Mouse (Mus musculus): ENCODE data around the gene Tex19.1. TPM values are rescaled to one million over a fixed set of nuclear protein-coding genes. Genes with fewer than 3 reads are reported as not detected.

The Tex19.1 gene
- total and polyA plus RNA-seq, 3 experiments = not detected

GRCm38 (mm10) chr11:121154203-121154602, 8.3 kb downstream of the Tex19.1 start:
- peaks cover 5% of the 10 kb centered on the region for H3K27me3 ChIP-seq (ENCODE audit: insufficient read depth, low read length)
- TF ChIP-seq GATA1 (IDR thresholded peaks at IDR 0.05; ENCODE audit: borderline replicate concordance, low read length) (no peak), POLR2AphosphoS5 (IDR thresholded peaks at IDR 0.05; ENCODE audit: insufficient replicate concordance, low read depth, low read length) (no peak), GATA2 (IDR thresholded peaks at IDR 0.05; ENCODE audit: borderline replicate concordance, low read depth, low read length) (no peak), CTCF (IDR thresholded peaks at IDR 0.05; ENCODE audit: low read depth, low read length) (no peak), TAL1 (conservative IDR thresholded peaks at IDR 0.05; ENCODE audit: low read depth, low read length) (no peak)
- ATAC-seq (ENCODE audit: extremely low read depth, insufficient number of reproducible peaks, low FRiP score, poor library complexity, severe bottlenecking) (no peak), DNase-seq (ENCODE audit: low spot score) (no peak)
- H3K36me3 ChIP-seq (replicated peaks) = no peaks in the 10 kb centered on the region
- H3K4me1 ChIP-seq (ENCODE audit: insufficient read depth, low read depth, low read length) = no peaks in the 10 kb centered on the region
- H3K9me3 ChIP-seq (replicated peaks) = no peaks in the 10 kb centered on the region
- no peak overlapping the region for H3K4me3 ChIP-seq (ENCODE audit: low read depth, low read length)

GRCm38 (mm10) chr11:121156411-121156891, 10.5 kb downstream of the Tex19.1 start:
- DNase-seq (ENCODE audit: low spot score) (no peak), ATAC-seq (ENCODE audit: extremely low read depth, insufficient number of reproducible peaks, low FRiP score, poor library complexity, severe bottlenecking) (no peak)
- TF ChIP-seq CTCF (IDR thresholded peaks at IDR 0.05; ENCODE audit: low read depth, low read length) (no peak), POLR2AphosphoS5 (IDR thresholded peaks at IDR 0.05; ENCODE audit: insufficient replicate concordance, low read depth, low read length) (no peak), GATA1 (IDR thresholded peaks at IDR 0.05; ENCODE audit: borderline replicate concordance, low read length) (no peak), GATA2 (IDR thresholded peaks at IDR 0.05; ENCODE audit: borderline replicate concordance, low read depth, low read length) (no peak), TAL1 (conservative IDR thresholded peaks at IDR 0.05; ENCODE audit: low read depth, low read length) (no peak)
- Histone ChIP-seq H3K9me3 (replicated peaks) (no peaks in the 10 kb centered on the region), H3K27me3 (ENCODE audit: insufficient read depth, low read length) (peaks cover 18% of the 10 kb centered on the region), H3K4me1 (ENCODE audit: insufficient read depth, low read depth, low read length) (0 out of 2 replicates have a peak, but pooled peaks cover 4% of the 10 kb centered on the region), H3K36me3 (replicated peaks) (no peaks in the 10 kb centered on the region), H3K4me3 (ENCODE audit: low read depth, low read length) (no peak overlapping the region)

GRCm38 (mm10) chr11:121159971-121160370, 14.0 kb downstream of the Tex19.1 start, which contains the start of gene Uts2r:
TSS of gene Uts2r (plus strand) at chr11:121160271.
- DNase-seq (ENCODE audit: low spot score) = no peak
- Histone ChIP-seq H3K4me3 (ENCODE audit: low read depth, low read length) (no peak within 1 kb of the TSS), H3K36me3 (replicated peaks) (no peaks in the 10 kb centered on the region), H3K4me1 (ENCODE audit: insufficient read depth, low read depth, low read length) (0 out of 2 replicates have a peak, but pooled peaks cover 4% of the 10 kb centered on the region), H3K27me3 (ENCODE audit: insufficient read depth, low read length) (peaks cover 35% of the 10 kb centered on the region), H3K9me3 (replicated peaks) (no peaks in the 10 kb centered on the region)
- TF ChIP-seq TAL1 (conservative IDR thresholded peaks at IDR 0.05; ENCODE audit: low read depth, low read length) (no peak), POLR2AphosphoS5 (IDR thresholded peaks at IDR 0.05; ENCODE audit: insufficient replicate concordance, low read depth, low read length) (no peak), GATA1 (IDR thresholded peaks at IDR 0.05; ENCODE audit: borderline replicate concordance, low read length) (no peak), GATA2 (IDR thresholded peaks at IDR 0.05; ENCODE audit: borderline replicate concordance, low read depth, low read length) (no peak), CTCF (IDR thresholded peaks at IDR 0.05; ENCODE audit: low read depth, low read length) (no peak)
- ATAC-seq (ENCODE audit: extremely low read depth, insufficient number of reproducible peaks, low FRiP score, poor library complexity, severe bottlenecking) = no peak

DNA sequence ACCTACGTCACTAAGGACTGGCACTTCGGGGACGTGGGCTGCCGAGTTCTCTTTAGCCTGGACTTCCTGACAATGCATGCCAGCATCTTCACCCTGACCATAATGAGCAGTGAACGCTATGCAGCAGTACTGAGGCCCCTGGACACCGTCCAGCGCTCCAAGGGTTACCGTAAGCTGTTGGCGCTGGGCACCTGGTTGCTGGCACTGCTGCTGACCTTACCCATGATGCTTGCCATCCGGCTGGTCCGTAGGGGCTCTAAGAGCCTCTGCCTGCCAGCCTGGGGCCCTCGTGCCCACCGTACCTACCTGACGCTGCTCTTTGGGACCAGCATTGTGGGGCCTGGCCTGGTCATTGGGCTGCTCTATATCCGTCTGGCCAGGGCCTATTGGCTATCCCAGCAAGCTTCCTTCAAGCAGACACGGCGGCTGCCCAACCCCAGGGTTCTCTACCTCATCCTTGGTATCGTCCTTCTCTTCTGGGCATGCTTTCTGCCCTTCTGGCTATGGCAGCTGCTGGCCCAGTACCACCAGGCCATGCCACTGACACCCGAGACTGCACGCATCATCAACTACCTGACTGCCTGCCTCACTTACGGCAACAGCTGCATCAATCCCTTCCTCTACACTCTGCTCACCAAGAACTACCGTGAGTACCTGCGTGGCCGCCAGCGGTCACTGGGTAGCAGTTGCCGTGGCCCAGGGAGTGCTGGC, 14.8 kb downstream of the Tex19.1 start:
- ATAC-seq (ENCODE audit: extremely low read depth, insufficient number of reproducible peaks, low FRiP score, poor library complexity, severe bottlenecking) (no peak), DNase-seq (ENCODE audit: low spot score) (no peak)
- no peaks in the 10 kb centered on the region for H3K36me3 ChIP-seq (replicated peaks)
- TF ChIP-seq GATA2 (IDR thresholded peaks at IDR 0.05; ENCODE audit: borderline replicate concordance, low read depth, low read length) = no peak
- TF ChIP-seq GATA1 (IDR thresholded peaks at IDR 0.05; ENCODE audit: borderline replicate concordance, low read length) = no peak
- no peak for TF ChIP-seq TAL1 (conservative IDR thresholded peaks at IDR 0.05; ENCODE audit: low read depth, low read length)
- TF ChIP-seq POLR2AphosphoS5 (IDR thresholded peaks at IDR 0.05; ENCODE audit: insufficient replicate concordance, low read depth, low read length) = no peak
- no peak for TF ChIP-seq CTCF (IDR thresholded peaks at IDR 0.05; ENCODE audit: low read depth, low read length)
- 0 out of 2 replicates have a peak, but pooled peaks cover 4% of the 10 kb centered on the region for H3K4me1 ChIP-seq (ENCODE audit: insufficient read depth, low read depth, low read length)
- peaks cover 40% of the 10 kb centered on the region for H3K27me3 ChIP-seq (ENCODE audit: insufficient read depth, low read length)
- no peak overlapping the region for H3K4me3 ChIP-seq (ENCODE audit: low read depth, low read length)
- H3K9me3 ChIP-seq (replicated peaks) = no peaks in the 10 kb centered on the region

DNA sequence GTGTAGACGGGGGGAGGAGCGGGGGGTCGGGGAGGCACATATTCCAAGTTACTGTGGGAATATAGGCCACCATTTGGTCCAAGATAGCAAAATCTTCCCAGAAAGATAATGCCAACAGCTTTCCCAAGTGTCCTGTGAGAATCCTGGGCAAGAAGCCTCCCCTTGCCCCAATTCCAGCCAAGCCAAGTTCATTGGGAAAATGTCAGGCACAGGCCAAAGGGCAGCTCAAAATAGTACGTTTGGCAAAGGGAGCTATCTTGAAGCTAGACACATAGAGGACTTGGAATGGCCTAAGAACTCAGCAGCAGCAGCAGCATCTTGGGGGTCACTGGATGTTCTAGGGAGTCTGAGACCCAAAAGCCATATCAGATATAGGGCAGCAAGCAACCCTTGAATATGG, 17.8 kb downstream of the Tex19.1 start:
- no peaks in the 10 kb centered on the region for H3K9me3 ChIP-seq (replicated peaks)
- H3K4me1 ChIP-seq (ENCODE audit: insufficient read depth, low read depth, low read length) = 0 out of 2 replicates have a peak, but pooled peaks cover 4% of the 10 kb centered on the region
- H3K36me3 ChIP-seq (replicated peaks) = no peaks in the 10 kb centered on the region
- no peak overlapping the region for H3K4me3 ChIP-seq (ENCODE audit: low read depth, low read length)
- no peak for ATAC-seq (ENCODE audit: extremely low read depth, insufficient number of reproducible peaks, low FRiP score, poor library complexity, severe bottlenecking)
- peaks cover 60% of the 10 kb centered on the region for H3K27me3 ChIP-seq (ENCODE audit: insufficient read depth, low read length)
- DNase-seq (ENCODE audit: low spot score) = no peak
- TF ChIP-seq CTCF (IDR thresholded peaks at IDR 0.05; ENCODE audit: low read depth, low read length) (no peak), POLR2AphosphoS5 (IDR thresholded peaks at IDR 0.05; ENCODE audit: insufficient replicate concordance, low read depth, low read length) (no peak), GATA1 (IDR thresholded peaks at IDR 0.05; ENCODE audit: borderline replicate concordance, low read length) (no peak), GATA2 (IDR thresholded peaks at IDR 0.05; ENCODE audit: borderline replicate concordance, low read depth, low read length) (no peak), TAL1 (conservative IDR thresholded peaks at IDR 0.05; ENCODE audit: low read depth, low read length) (no peak)

- ATAC-seq (ENCODE audit: extremely low read depth, insufficient number of reproducible peaks, low FRiP score, poor library complexity, severe bottlenecking) (no peak), DNase-seq (ENCODE audit: low spot score) (no peak)
- no peak overlapping the region for H3K4me3 ChIP-seq (ENCODE audit: low read depth, low read length)
- TF ChIP-seq GATA2 (IDR thresholded peaks at IDR 0.05; ENCODE audit: borderline replicate concordance, low read depth, low read length) (no peak), GATA1 (IDR thresholded peaks at IDR 0.05; ENCODE audit: borderline replicate concordance, low read length) (no peak), TAL1 (conservative IDR thresholded peaks at IDR 0.05; ENCODE audit: low read depth, low read length) (no peak), CTCF (IDR thresholded peaks at IDR 0.05; ENCODE audit: low read depth, low read length) (no peak), POLR2AphosphoS5 (IDR thresholded peaks at IDR 0.05; ENCODE audit: insufficient replicate concordance, low read depth, low read length) (no peak)
- H3K27me3 ChIP-seq (ENCODE audit: insufficient read depth, low read length) = peaks cover 28% of the 10 kb centered on the region
- no peaks in the 10 kb centered on the region for H3K36me3 ChIP-seq (replicated peaks)
- H3K9me3 ChIP-seq (replicated peaks) = no peaks in the 10 kb centered on the region
- H3K4me1 ChIP-seq (ENCODE audit: insufficient read depth, low read depth, low read length) = no peaks in the 10 kb centered on the region
Measured at GRCm38 (mm10) chr11:121173203-121173602, 27.3 kb downstream of the Tex19.1 start.

Data from G1E (cell line).